Mouse (Mus musculus) embryonic facial prominence, embryonic 12.5 days (tissue): ENCODE results near the gene Slc48a1. TPM values are rescaled to one million over a fixed set of nuclear protein-coding genes. Genes with fewer than 3 reads are reported as not detected.

Experiments
- ATAC-seq: fragments of 200-750 bp; cut with Nextera tagmentation; 2 replicates; pipeline ENCODE4 v1.8.0; 2017; ENCODE audit not compliant: insufficient number of reproducible peaks, insufficient read depth, low FRiP score, low TSS enrichment
- H3K27ac ChIP-seq: fragments of 300-500 bp; sonication (generic); 2 replicates; pipeline ENCODE4 v1.5.1; 2016; ENCODE audit warnings: mild to moderate bottlenecking
- H3K27me3 ChIP-seq: fragments of 300-500 bp; sonication (generic); 2 replicates; pipeline ENCODE4 v1.6.1; 2016; ENCODE audit warnings: mild to moderate bottlenecking, moderate library complexity
- H3K36me3 ChIP-seq: fragments of 300-500 bp; sonication (generic); 2 replicates; pipeline ENCODE4 v1.6.1; 2016; ENCODE audit warnings: mild to moderate bottlenecking
- H3K4me1 ChIP-seq: fragments of 300-500 bp; sonication (generic); 2 replicates; pipeline ENCODE4 v1.6.1; 2016
- H3K4me2 ChIP-seq: fragments of 300-500 bp; sonication (generic); replicated peaks from 2 replicates; pipeline ENCODE4 v1.6.1; 2016; ENCODE audit warnings: mild to moderate bottlenecking, moderate library complexity
- H3K4me3 ChIP-seq: fragments of 300-500 bp; sonication (generic); 2 replicates; pipeline ENCODE4 v1.5.1; 2016; ENCODE audit warnings: mild to moderate bottlenecking
- H3K9ac ChIP-seq: fragments of 300-500 bp; sonication (generic); 2 replicates; pipeline ENCODE4 v1.6.1; 2016; ENCODE audit warnings: mild to moderate bottlenecking, moderate library complexity
- H3K9me3 ChIP-seq: fragments of 300-500 bp; sonication (generic); 2 replicates; pipeline ENCODE4 v1.6.1; 2016; ENCODE audit warnings: mild to moderate bottlenecking, moderate library complexity
- WGBS: fragments of 180-500 bp; shearing (Covaris S2); methylation state at CpG from one replicate; pipeline ENCODE4 v1.1.7; 2016; 5-methylcytosine and 5-hydroxymethylcytosine counted together
- polyA plus RNA-seq: library from polyadenylated mRNA; unstranded; fragments of >200 nt; fragmentation: Nextera tagmentation; extraction: Ambion mirVana; gene quantifications from 2 replicates; pipeline ENCODE4 v1.2.1, GENCODE M21; 2016

Slc48a1 gene
- polyA plus RNA-seq, 1 experiment from 2014 or later = 32.6 TPM

DNA sequence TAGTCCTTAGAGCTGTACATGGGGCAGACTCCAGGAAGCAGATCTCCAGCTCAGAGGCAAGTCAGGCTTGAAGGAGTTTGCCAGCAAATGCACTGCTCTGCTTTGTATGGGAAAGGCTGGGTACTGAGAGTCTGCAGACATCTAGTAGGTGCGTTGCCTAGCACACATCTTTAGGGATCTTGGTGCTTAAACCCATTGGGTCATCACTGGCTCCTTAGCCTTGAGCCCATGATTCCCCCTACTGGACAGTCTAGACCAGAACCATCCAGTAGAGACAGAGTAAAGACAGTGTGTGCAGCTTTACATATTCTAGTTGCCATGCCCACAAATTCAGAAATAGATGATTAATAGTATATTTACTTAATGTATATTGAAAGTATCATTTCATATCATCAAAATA lies 62.5 kb downstream of the Slc48a1 start:
- H3K4me2 ChIP-seq = no peak overlapping the region
- H3K27me3 ChIP-seq = no peaks in the 10 kb centered on the region
- H3K36me3 ChIP-seq = no peaks in the 10 kb centered on the region
- H3K9ac ChIP-seq = no peak overlapping the region
- 100% methylated on average over 1 of the region's 1 CpGs for WGBS
- no peak for ATAC-seq
- H3K27ac ChIP-seq = no peak overlapping the region
- peaks cover 9% of the 10 kb centered on the region for H3K4me1 ChIP-seq
- H3K9me3 ChIP-seq = no peaks in the 10 kb centered on the region
- H3K4me3 ChIP-seq = no peak overlapping the region

- Histone ChIP-seq H3K27me3 (no peaks in the 10 kb centered on the region), H3K4me2 (no peak overlapping the region), H3K4me3 (no peak overlapping the region), H3K9me3 (no peaks in the 10 kb centered on the region), H3K4me1 (peaks cover 9% of the 10 kb centered on the region), H3K27ac (no peak overlapping the region), H3K9ac (no peak overlapping the region), H3K36me3 (no peaks in the 10 kb centered on the region)
- ATAC-seq = no peak
- WGBS = 97% methylated on average over 6 of the region's 6 CpGs
Measured at GRCm38 (mm10) chr15:97841383-97841782, 63.1 kb downstream of the Slc48a1 start.

- Histone ChIP-seq H3K4me2 (no peak overlapping the region), H3K9me3 (no peaks in the 10 kb centered on the region), H3K4me1 (peaks cover 9% of the 10 kb centered on the region), H3K9ac (no peak overlapping the region), H3K36me3 (no peaks in the 10 kb centered on the region), H3K27me3 (no peaks in the 10 kb centered on the region), H3K4me3 (no peak overlapping the region), H3K27ac (no peak overlapping the region)
- WGBS = 87% methylated on average over 6 of the region's 6 CpGs
- ATAC-seq = no peak
Measured at GRCm38 (mm10) chr15:97842058-97842457, 63.7 kb downstream of the Slc48a1 start.

Other genes starting within 250 kb of the Slc48a1 start
- 34.3 and 38.0 TPM in 2 replicates for gene Rpap3, start 72.7 kb upstream of the Slc48a1 start, polyA plus RNA-seq
- gene Endou, start 47.2 kb upstream of the Slc48a1 start, polyA plus RNA-seq = 0.09 and 0.33 TPM in 2 replicates
- 10.5 and 10.8 TPM in 2 replicates for gene Rapgef3, start 10.5 kb upstream of the Slc48a1 start, polyA plus RNA-seq
- gene Hdac7, start 66.0 kb downstream of the Slc48a1 start, polyA plus RNA-seq = 33.5 and 38.8 TPM in 2 replicates
- gene Vdr, start 132.1 kb downstream of the Slc48a1 start, polyA plus RNA-seq = 0.60 and 0.97 TPM in 2 replicates
- 35.9 and 37.6 TPM in 2 replicates for gene Tmem106c, start 185.7 kb downstream of the Slc48a1 start, polyA plus RNA-seq
- 377 and 433 TPM in 2 replicates for gene Col2a1, start 226.2 kb downstream of the Slc48a1 start, polyA plus RNA-seq